Mouse (Mus musculus) left cerebral cortex, adult 9 months (tissue): ENCODE measurements around the gene Defa22.
"Not testable (repeated sequence)": the region's sequence is repeated elsewhere in the genome, so short reads cannot be mapped to it uniquely, and the experiment has no call there.

ENCODE experiments used
- DNase-seq, 2 experiments: peaks; one replicate each; pipeline ENCODE4 v3.0.0; 2022; ENCODE audit warnings: low spot score in 2 of 2

Defa22 gene

GRCm38 (mm10) chr8:21161977-21162376 lies at the start of gene Defa22:
Gene Defa22, plus strand, starts transcription at chr8:21162277.
- DNase-seq: not testable (repeated sequence)

GRCm38 (mm10) chr8:21134342-21134741 lies 27.7 kb upstream of the Defa22 start, which contains the start of gene Defa30:
Gene Defa30, plus strand, starts transcription at chr8:21134642.
- DNase-seq: not testable (repeated sequence)

GRCm38 (mm10) chr8:21191314-21191713 lies 29.2 kb downstream of the Defa22 start, which contains the start of gene Defa31:
Gene Defa31, plus strand, starts transcription at chr8:21191614.
- not testable (repeated sequence) for DNase-seq

GRCm38 (mm10) chr8:21201261-21201660 lies 39.2 kb downstream of the Defa22 start, which contains the start of gene Gm15293:
Gene Gm15293, plus strand, starts transcription at chr8:21201561.
- DNase-seq: not testable (repeated sequence)
